Mouse (Mus musculus): Measurements from ENCODE around the gene Sult1a1. TPM values are rescaled to one million over a fixed set of nuclear protein-coding genes. Genes with fewer than 3 reads are reported as not detected.

Gene Sult1a1
- 0.28 and 0.36 TPM in 2 replicates for polyA plus RNA-seq (2012)

DNA sequence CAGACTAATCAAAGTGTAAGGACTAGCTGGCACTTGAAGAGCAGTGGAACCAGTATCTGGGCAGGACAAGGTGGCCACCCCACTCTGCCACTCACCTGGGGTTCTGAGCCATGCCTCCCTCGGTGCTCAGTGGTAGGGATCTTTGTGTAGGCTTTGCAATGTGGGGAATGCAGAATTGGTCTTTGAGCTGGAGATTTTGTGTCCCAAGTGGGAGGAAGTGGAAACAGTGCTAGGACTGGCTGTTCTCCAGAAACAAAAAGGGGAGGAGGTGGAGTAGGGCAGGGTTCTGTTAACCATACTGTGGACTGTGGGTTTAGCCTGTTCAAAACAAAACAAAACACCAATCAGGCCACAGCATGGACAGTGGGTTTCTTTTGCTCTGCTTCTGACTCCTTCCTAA is at the start of gene Sult1a1:
Gene Sult1a1 (minus strand): TSS at position 226 of the 400 bp plus-strand sequence.

GRCm38 (mm10) chr7:126707442-126708174 is 31.4 kb upstream of the Sult1a1 start, which contains the start of gene Coro1a:
TSS of gene Coro1a (minus strand) at chr7:126707787.

DNA sequence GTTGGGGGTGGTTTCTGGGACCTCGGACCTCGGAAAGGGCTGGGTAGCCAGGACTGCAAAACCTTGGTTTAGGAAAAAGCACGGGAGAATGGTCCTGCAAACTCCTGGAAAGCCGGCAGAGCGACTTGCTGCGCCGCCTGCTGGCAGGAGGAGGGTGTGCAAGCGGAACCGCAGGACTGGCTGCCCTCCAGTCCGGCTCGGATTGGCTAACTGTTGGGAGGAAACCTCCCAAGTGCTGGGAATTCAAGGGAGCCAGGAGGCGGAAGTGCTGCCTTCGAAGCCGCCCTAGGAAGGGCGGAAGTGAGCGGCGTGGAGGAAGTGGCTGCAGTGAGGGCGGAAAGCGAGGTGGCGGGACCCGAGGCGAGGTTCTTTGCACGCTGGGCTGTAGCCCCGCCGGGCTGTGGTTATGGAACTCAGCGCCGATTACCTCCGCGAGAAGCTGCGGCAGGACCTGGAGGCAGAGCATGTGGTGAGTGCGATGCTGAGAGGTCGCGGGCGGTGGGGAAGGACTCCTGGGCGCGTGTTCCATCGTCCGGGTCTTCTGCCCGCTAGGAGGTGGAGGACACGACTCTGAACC is 19.5 kb upstream of the Sult1a1 start, which contains the start of gene Slx1b:
Gene Slx1b (minus strand): TSS at position 154 of the 577 bp plus-strand sequence.

DNA sequence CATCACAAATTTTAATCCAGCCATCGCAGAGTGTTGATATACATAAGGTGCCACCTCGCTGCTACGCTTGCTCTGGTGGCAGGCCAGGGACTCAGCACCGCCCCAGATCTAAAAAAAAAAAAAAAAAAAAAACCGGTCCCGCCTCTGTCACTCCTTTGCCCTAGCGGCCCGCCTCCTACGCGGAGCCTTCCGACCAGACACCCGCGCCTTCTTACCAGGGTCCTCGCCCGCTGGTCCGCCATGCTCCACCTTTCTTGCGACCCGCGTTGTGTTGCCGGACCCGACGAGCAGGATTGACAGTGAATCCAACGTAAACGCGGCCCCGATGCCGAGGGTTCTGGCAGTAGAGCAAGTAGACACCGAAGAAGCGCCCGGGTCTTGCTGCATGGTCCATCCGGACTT is 19.0 kb upstream of the Sult1a1 start, which contains the start of gene Bola2:
Gene Bola2 (plus strand): TSS at position 192 of the 402 bp plus-strand sequence.

GRCm38 (mm10) chr7:126649231-126650051 is 26.8 kb downstream of the Sult1a1 start, which contains the start of gene Sgf29:
TSS of gene Sgf29 (plus strand) at chr7:126649309.

GRCm38 (mm10) chr7:126630824-126631518 is 45.3 kb downstream of the Sult1a1 start, which contains the start of gene Nupr1:
TSS of gene Nupr1 (minus strand) at chr7:126630861.

Other genes starting within 250 kb of the Sult1a1 start
- gene Rabep2, start 247.7 kb downstream of the Sult1a1 start, polyA plus RNA-seq (2012) = 64.8 and 70.0 TPM in 2 replicates
- gene Atp2a1, start 213.3 kb downstream of the Sult1a1 start, polyA plus RNA-seq (2012) = 0.19 and 0.44 TPM in 2 replicates
- gene Sh2b1, start 201.0 kb downstream of the Sult1a1 start, polyA plus RNA-seq (2012) = 154 and 176 TPM in 2 replicates
- 79.6 and 83.5 TPM in 2 replicates for gene Tufm, start 189.1 kb downstream of the Sult1a1 start, polyA plus RNA-seq (2012)
- gene Atxn2l, start 173.0 kb downstream of the Sult1a1 start, polyA plus RNA-seq (2012) = 983 and 1,087 TPM in 2 replicates
- gene Eif3c, start 110.0 kb downstream of the Sult1a1 start, polyA plus RNA-seq (2012) = 74.2 and 91.5 TPM in 2 replicates
- gene Apobr, start 91.5 kb downstream of the Sult1a1 start, polyA plus RNA-seq (2012) = 22.0 and 22.6 TPM in 2 replicates
- 20.1 and 24.7 TPM in 2 replicates for gene Cln3, start 90.6 kb downstream of the Sult1a1 start, polyA plus RNA-seq (2012)
- 0.52 and 1.4 TPM in 2 replicates for gene Il27, start 81.5 kb downstream of the Sult1a1 start, polyA plus RNA-seq (2012)
- gene Nupr1, start 45.6 kb downstream of the Sult1a1 start, polyA plus RNA-seq (2012) = 3.6 and 5.1 TPM in 2 replicates
- 88.3 and 96.1 TPM in 2 replicates for gene Sgf29, start 27.1 kb downstream of the Sult1a1 start, polyA plus RNA-seq (2012)
- gene Bola2, start 19.0 kb upstream of the Sult1a1 start, polyA plus RNA-seq (2012) = 283 and 326 TPM in 2 replicates
- 9.5 and 9.6 TPM in 2 replicates for gene Slx1b, start 19.4 kb upstream of the Sult1a1 start, polyA plus RNA-seq (2012)
- 681 and 813 TPM in 2 replicates for gene Coro1a, start 31.4 kb upstream of the Sult1a1 start, polyA plus RNA-seq (2012)
- 113 and 144 TPM in 2 replicates for gene Mapk3, start 83.2 kb upstream of the Sult1a1 start, polyA plus RNA-seq (2012)
- gene Gdpd3, start 89.9 kb upstream of the Sult1a1 start, polyA plus RNA-seq (2012) = 5.5 and 8.6 TPM in 2 replicates
- 159 and 169 TPM in 2 replicates for gene Ypel3, start 100.5 kb upstream of the Sult1a1 start, polyA plus RNA-seq (2012)
- 1.5 and 2.0 TPM in 2 replicates for gene Tbx6, start 105.1 kb upstream of the Sult1a1 start, polyA plus RNA-seq (2012)
- 163 and 164 TPM in 2 replicates for gene Ppp4c, start 116.1 kb upstream of the Sult1a1 start, polyA plus RNA-seq (2012)
- gene Fam57b, start 121.2 kb upstream of the Sult1a1 start, polyA plus RNA-seq (2012) = 0.24 and 0.80 TPM in 2 replicates
- not detected in 2 replicates for gene 4930451I11Rik, start 155.2 kb upstream of the Sult1a1 start, polyA plus RNA-seq (2012)
- gene Doc2a, start 171.0 kb upstream of the Sult1a1 start, polyA plus RNA-seq (2012) = 0.03 TPM in 1 of 2 replicates, not detected in the other
- 162 and 272 TPM in 2 replicates for gene Hirip3, start 185.5 kb upstream of the Sult1a1 start, polyA plus RNA-seq (2012)
- 655 and 810 TPM in 2 replicates for gene Ino80e, start 185.9 kb upstream of the Sult1a1 start, polyA plus RNA-seq (2012)
- gene Taok2, start 208.3 kb upstream of the Sult1a1 start, polyA plus RNA-seq (2012) = 176 and 182 TPM in 2 replicates
- 46.0 and 48.8 TPM in 2 replicates for gene Tmem219, start 246.5 kb upstream of the Sult1a1 start, polyA plus RNA-seq (2012)

Measured in megakaryocyte-erythroid progenitor cell, adult 5 weeks (primary cell).